In the genomic region with DNA sequence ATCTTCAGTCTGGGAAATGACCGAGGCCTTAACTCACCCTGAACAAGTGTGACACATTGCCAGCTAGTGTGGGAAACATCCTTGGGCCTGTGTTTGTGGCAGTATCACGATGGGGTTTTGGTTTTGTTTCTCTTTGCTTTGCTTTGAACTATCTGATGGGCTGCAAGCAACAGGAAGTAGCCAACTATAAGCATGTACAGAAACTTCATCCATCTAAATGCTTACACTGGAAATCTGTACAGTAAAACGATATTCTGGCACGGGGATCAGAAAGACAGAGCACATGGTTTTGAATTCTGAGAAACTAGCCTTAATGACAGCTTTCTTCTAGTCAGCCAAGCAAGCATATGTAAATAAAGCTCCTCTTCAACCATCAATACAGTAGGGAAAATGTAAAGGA, we compare ENCODE assay signal across 8 mouse cellular contexts. TPM values are rescaled to one million over a fixed set of nuclear protein-coding genes. Genes with fewer than 3 reads are reported as not detected.
DNase-seq lines count a peak whose midpoint lies in the region; ATAC-seq and TF ChIP-seq lines count a peak whose summit lies in the region.

No protein-coding gene starts in this region.

- in situ Hi-C loops in ES-E14 (cut with MboI; ENCODE audit: low sequenced_read_pairs in 2 of 2, unreplicated experiment in 2 of 2) = no loop called here

- H3K9me3 ChIP-seq in ES-E14 (ENCODE audit: control insufficient read depth, insufficient read depth, low read depth, low read length) = no peaks in the 10 kb centered on the region
- no peaks in the 10 kb centered on the region for H3K9me3 ChIP-seq in forebrain, embryonic 13.5 days (replicated peaks)
- H3K9me3 ChIP-seq in limb, embryonic 14.5 days (ENCODE audit: control insufficient read depth, low read length) = no peaks in the 10 kb centered on the region
- H3K9me3 ChIP-seq in neural tube, embryonic 13.5 days = no peaks in the 10 kb centered on the region

- H3K4me1 ChIP-seq in ES-E14 (ENCODE audit: control insufficient read depth in 2 of 2, insufficient read depth in 2 of 2, low read length in 2 of 2, poor library complexity in 1 of 2) = peaks cover 0 to 4% of the 10 kb centered on the region in 2 experiments; a peak in 1 of 4 replicates
- H3K4me1 ChIP-seq in forebrain, embryonic 13.5 days = peaks cover 27% of the 10 kb centered on the region
- peaks cover 12% of the 10 kb centered on the region for H3K4me1 ChIP-seq in limb, embryonic 14.5 days (ENCODE audit: control insufficient read depth, insufficient read depth, low read length)
- peaks cover 32% of the 10 kb centered on the region for H3K4me1 ChIP-seq in neural tube, embryonic 13.5 days (replicated peaks)

- intact Hi-C loops in gastrocnemius, adult 2 months (cut with DNase I) = loop anchor here (2.0 to 10.0 kb wide), 3 partner anchors 129 to 381 kb away; partner anchors contain the start of gene Zfyve16

- ATAC-seq in forebrain, embryonic 13.5 days = no peak
- ATAC-seq in limb, embryonic 14.5 days (ENCODE audit: low FRiP score, low read depth) = no peak
- no peak for ATAC-seq in neural tube, embryonic 13.5 days (ENCODE audit: low read depth)

- no peak for TF ChIP-seq POLR2A in limb, embryonic 14.5 days (IDR thresholded peaks at IDR 0.05; ENCODE audit: borderline replicate concordance, extremely low read depth, insufficient read depth, insufficient read length)

- peaks cover 10% of the 10 kb centered on the region for H3K36me3 ChIP-seq in ES-E14 (ENCODE audit: control insufficient read depth, insufficient read depth, low read length, poor library complexity, severe bottlenecking)
- H3K36me3 ChIP-seq in forebrain, embryonic 13.5 days (ENCODE audit: poor library complexity, severe bottlenecking) = peaks cover 10% of the 10 kb centered on the region
- peaks cover 11% of the 10 kb centered on the region for H3K36me3 ChIP-seq in limb, embryonic 14.5 days (ENCODE audit: control insufficient read depth, insufficient read depth, low read length)
- H3K36me3 ChIP-seq in neural tube, embryonic 13.5 days = peaks cover 7% of the 10 kb centered on the region

- no peak for DNase-seq in gastrocnemius, adult 2 months
- no peak for DNase-seq in gastrocnemius, postnatal 25 days
- no peak for DNase-seq in ES-E14 (ENCODE audit: low read depth, low spot score)
- DNase-seq in limb, embryonic 14.5 days (ENCODE audit: low spot score) = no peak
- no peak for DNase-seq in urinary bladder, postnatal 14 days (ENCODE audit: low spot score)
- no peak for DNase-seq in right cerebral cortex, postnatal 10 days (ENCODE audit: low spot score in 2 of 2)

- H3K27ac ChIP-seq in gastrocnemius, adult 2 months = peak overlapping the region; percentile 98
- H3K27ac ChIP-seq in ES-E14 (ENCODE audit: insufficient read depth, low read depth, low read length, poor library complexity, severe bottlenecking) = no peak overlapping the region
- peak overlapping the region; percentile 92 for H3K27ac ChIP-seq in forebrain, embryonic 13.5 days
- H3K27ac ChIP-seq in limb, embryonic 14.5 days (replicated peaks; ENCODE audit: low read depth, low read length) = peak overlapping the region; percentile 90; the same call in 1 of the 2 replicates
- peak overlapping the region; percentile 89 for H3K27ac ChIP-seq in neural tube, embryonic 13.5 days (replicated peaks)

- H3K9ac ChIP-seq in ES-E14 (ENCODE audit: insufficient read depth, low read depth, low read length, poor library complexity, severe bottlenecking) = peak overlapping the region; percentile 75
- peak overlapping the region; percentile 70 for H3K9ac ChIP-seq in forebrain, embryonic 13.5 days
- peak overlapping the region; percentile 70 for H3K9ac ChIP-seq in limb, embryonic 14.5 days (ENCODE audit: low read depth, low read length, severe bottlenecking)
- peak overlapping the region; percentile 78 for H3K9ac ChIP-seq in neural tube, embryonic 13.5 days

- peak overlapping the region; percentile 96 for H3K4me2 ChIP-seq in forebrain, embryonic 13.5 days
- peak overlapping the region; percentile 97 for H3K4me2 ChIP-seq in limb, embryonic 14.5 days (replicated peaks; ENCODE audit: low read depth, low read length, severe bottlenecking)
- peak overlapping the region; percentile 98 for H3K4me2 ChIP-seq in neural tube, embryonic 13.5 days

- WGBS in forebrain, embryonic 13.5 days = 27% methylated on average over 4 of the region's 4 CpGs
- 19% methylated on average over 4 of the region's 4 CpGs for WGBS in limb, embryonic 14.5 days
- WGBS in neural tube, embryonic 13.5 days = 20% methylated on average over 4 of the region's 4 CpGs

- H3K4me3 ChIP-seq in gastrocnemius, adult 2 months = peak overlapping the region; percentile 84
- peak overlapping the region; percentile 66 to 98 for H3K4me3 ChIP-seq in ES-E14 (ENCODE audit: insufficient read depth in 1 of 2, low read depth in 1 of 2, low read length in 2 of 2, poor library complexity in 1 of 2, severe bottlenecking in 1 of 2)
- H3K4me3 ChIP-seq in forebrain, embryonic 13.5 days = peak overlapping the region; percentile 65
- H3K4me3 ChIP-seq in limb, embryonic 14.5 days (replicated peaks; ENCODE audit: low read length) = peak overlapping the region; percentile 66
- peak overlapping the region; percentile 65 for H3K4me3 ChIP-seq in neural tube, embryonic 13.5 days

- H3K27me3 ChIP-seq in forebrain, embryonic 13.5 days = no peaks in the 10 kb centered on the region
- no peaks in the 10 kb centered on the region for H3K27me3 ChIP-seq in limb, embryonic 14.5 days (ENCODE audit: control insufficient read depth, insufficient read depth, low read length)
- H3K27me3 ChIP-seq in neural tube, embryonic 13.5 days = no peaks in the 10 kb centered on the region

- no peak for TF ChIP-seq CTCF in gastrocnemius, adult 2 months (IDR thresholded peaks at IDR 0.05)

TF ChIP-seq in ES-E14, 5 proteins besides CTCF, POLR2A, EP300 and RAD21:
- TF ChIP-seq ZNF384 (IDR thresholded peaks at IDR 0.05; ENCODE audit: low read depth, low read length) (no peak), MAFK (IDR thresholded peaks at IDR 0.05; ENCODE audit: insufficient read depth, low read depth, low read length) (no peak), HCFC1 (IDR thresholded peaks at IDR 0.05; ENCODE audit: borderline replicate concordance, insufficient read depth, low read length) (no peak), ZC3H11A (IDR thresholded peaks at IDR 0.05; ENCODE audit: borderline replicate concordance, low read depth, low read length) (no peak), CHD2 (IDR thresholded peaks at IDR 0.05; ENCODE audit: low read depth, low read length) (no peak)
TF ChIP-seq in ES-E14: peak in this region for 0.

RNA-seq across cellular contexts. Expression of gene Dhfr, which starts 0.6 kb away (rescaled TPM):
- total RNA-seq in gastrocnemius, adult 2 months (2021) = 1 to 10 TPM in 1 of 2 experiments, under 1 TPM in 1; 0.79 to 1.0 TPM
- total RNA-seq in gastrocnemius, postnatal 25 days (2021) = under 1 TPM; 0.69 to 0.78 TPM
- total RNA-seq in ES-E14 (2012; rRNA removed) = 8.6 and 15.7 TPM in 2 replicates
- 17.6 and 19.5 TPM in 2 replicates for polyA plus RNA-seq in forebrain, embryonic 13.5 days (2015; fragmentation: Nextera tagmentation; extraction: Ambion mirVana)
- 8.0 and 10.9 TPM in 2 replicates for polyA plus RNA-seq in limb, embryonic 14.5 days (2012; rRNA removed)
- 11.7 and 12.7 TPM in 2 replicates for polyA plus RNA-seq in limb, embryonic 14.5 days (2014; fragmentation: Nextera tagmentation; extraction: Ambion mirVana)
- polyA plus RNA-seq in neural tube, embryonic 13.5 days (2015; fragmentation: Nextera tagmentation; extraction: Ambion mirVana) = 4.8 and 5.8 TPM in 2 replicates

RNA-seq across cellular contexts. Expression of gene Msh3, which starts 0.8 kb away (rescaled TPM):
- total RNA-seq in gastrocnemius, adult 2 months (2021) = 10 to 100 TPM; 11.6 to 13.9 TPM
- 10 to 100 TPM; 11.2 to 11.5 TPM for total RNA-seq in gastrocnemius, postnatal 25 days (2021)
- 32.8 and 33.0 TPM in 2 replicates for total RNA-seq in ES-E14 (2012; rRNA removed)
- 28.5 and 32.4 TPM in 2 replicates for polyA plus RNA-seq in forebrain, embryonic 13.5 days (2015; fragmentation: Nextera tagmentation; extraction: Ambion mirVana)
- polyA plus RNA-seq in limb, embryonic 14.5 days (2012; rRNA removed) = 18.9 and 26.2 TPM in 2 replicates
- 25.2 and 29.3 TPM in 2 replicates for polyA plus RNA-seq in limb, embryonic 14.5 days (2014; fragmentation: Nextera tagmentation; extraction: Ambion mirVana)
- polyA plus RNA-seq in neural tube, embryonic 13.5 days (2015; fragmentation: Nextera tagmentation; extraction: Ambion mirVana) = 23.1 and 26.1 TPM in 2 replicates

RNA-seq across cellular contexts. Expression of gene Gm20379, which starts 48.2 kb away (rescaled TPM):
- total RNA-seq in gastrocnemius, adult 2 months (2021) = not detected
- total RNA-seq in gastrocnemius, postnatal 25 days (2021) = not detected
- total RNA-seq in ES-E14 (2012; rRNA removed) = 0.21 and 0.22 TPM in 2 replicates
- polyA plus RNA-seq in forebrain, embryonic 13.5 days (2015; fragmentation: Nextera tagmentation; extraction: Ambion mirVana) = 1.2 and 1.7 TPM in 2 replicates
- not detected in 2 replicates for polyA plus RNA-seq in limb, embryonic 14.5 days (2012; rRNA removed)
- polyA plus RNA-seq in limb, embryonic 14.5 days (2014; fragmentation: Nextera tagmentation; extraction: Ambion mirVana) = 1.0 and 1.1 TPM in 2 replicates
- 0.70 and 1.2 TPM in 2 replicates for polyA plus RNA-seq in neural tube, embryonic 13.5 days (2015; fragmentation: Nextera tagmentation; extraction: Ambion mirVana)
